ENCODE assay signal across 10 mouse cellular contexts in genomic region chr5:45173035-45173755, GRCm38 (mm10).
DNase-seq lines count a peak whose midpoint lies in the region; ATAC-seq and TF ChIP-seq lines count a peak whose summit lies in the region.
"Had no signal": no experiment of that assay in that cellular context is flagged by ENCODE, and none has a peak within 500 bp of the region (broad histone marks: within the 10 kb centered on the region; RNA-seq: fewer than 3 reads in every experiment).

No protein-coding gene starts in this region.

- no peak for TF ChIP-seq POLR2A in lung, adult 2 months (IDR thresholded peaks at IDR 0.05; ENCODE audit: borderline replicate concordance, extremely low read depth, low read depth, low read length)

- WGBS in lung, adult 2 months: 58% methylated on average over 8 of the region's 8 CpGs
- 14% methylated on average over 8 of the region's 8 CpGs for WGBS in forebrain, embryonic 13.5 days
- 79% methylated on average over 8 of the region's 8 CpGs for WGBS in liver, embryonic 11.5 days

- ATAC-seq in forebrain, embryonic 13.5 days: peak; percentile 72
- ATAC-seq in megakaryocyte progenitor cell, adult 5-6 weeks (replicated peaks; ENCODE audit: poor library complexity): peak; percentile 91
- no peak for ATAC-seq in liver, embryonic 11.5 days (replicated peaks; ENCODE audit: low FRiP score)

- H3K4me1 ChIP-seq in lung, adult 2 months (ENCODE audit: control insufficient read depth, insufficient read depth, low read length): no peaks in the 10 kb centered on the region
- peaks cover 12% of the 10 kb centered on the region for H3K4me1 ChIP-seq in forebrain, embryonic 13.5 days
- no peaks in the 10 kb centered on the region for H3K4me1 ChIP-seq in liver, embryonic 11.5 days (replicated peaks; ENCODE audit: control insufficient read depth, insufficient read depth, low read length)

- no peaks in the 10 kb centered on the region for H3K27me3 ChIP-seq in forebrain, embryonic 13.5 days
- H3K27me3 ChIP-seq in liver, embryonic 11.5 days (replicated peaks; ENCODE audit: control insufficient read depth, insufficient read depth, low read length): no peaks in the 10 kb centered on the region
- H3K27me3 ChIP-seq: midbrain, embryonic 12.5 days had no signal

- DNase-seq in lung, adult 18-20 months: peak; percentile 20 to 36
- no peak for DNase-seq in lung, adult 2 months
- peak; percentile 90 for DNase-seq in adipocyte (ENCODE audit: low spot score)
- no peak for DNase-seq in liver, embryonic 11.5 days (ENCODE audit: low spot score)
- no peak for DNase-seq in thymus, postnatal 10 days (ENCODE audit: low spot score in 2 of 2)
- DNase-seq: cerebellum, adult 11 months; kidney, postnatal 10 days had no signal

- no peaks in the 10 kb centered on the region for H3K36me3 ChIP-seq in forebrain, embryonic 13.5 days (ENCODE audit: poor library complexity, severe bottlenecking)
- no peaks in the 10 kb centered on the region for H3K36me3 ChIP-seq in liver, embryonic 11.5 days (ENCODE audit: control insufficient read depth, insufficient read depth, low read length)
- H3K36me3 ChIP-seq: midbrain, embryonic 12.5 days had no signal

- H3K4me3 ChIP-seq in lung, adult 2 months (replicated peaks; ENCODE audit: extremely low read depth, low read depth, low read length): no peak overlapping the region
- no peak overlapping the region for H3K4me3 ChIP-seq in forebrain, embryonic 13.5 days
- no peak overlapping the region for H3K4me3 ChIP-seq in liver, embryonic 11.5 days (ENCODE audit: low read depth, low read length)
- H3K4me3 ChIP-seq: midbrain, embryonic 12.5 days had no signal

- peak overlapping the region; percentile 45 for H3K4me2 ChIP-seq in forebrain, embryonic 13.5 days
- no peak overlapping the region for H3K4me2 ChIP-seq in liver, embryonic 11.5 days
- H3K4me2 ChIP-seq: midbrain, embryonic 12.5 days had no signal

- no peak for TF ChIP-seq CTCF in lung, adult 2 months (IDR thresholded peaks at IDR 0.05; ENCODE audit: insufficient read depth, low read length)

- no peak overlapping the region for H3K9ac ChIP-seq in forebrain, embryonic 13.5 days
- no peak overlapping the region for H3K9ac ChIP-seq in liver, embryonic 11.5 days (ENCODE audit: low read depth, low read length)
- H3K9ac ChIP-seq: midbrain, embryonic 12.5 days had no signal

- H3K9me3 ChIP-seq in forebrain, embryonic 13.5 days (replicated peaks): no peaks in the 10 kb centered on the region
- no peaks in the 10 kb centered on the region for H3K9me3 ChIP-seq in liver, embryonic 11.5 days (ENCODE audit: control insufficient read depth, low read length)
- H3K9me3 ChIP-seq: midbrain, embryonic 12.5 days had no signal

- H3K27ac ChIP-seq in forebrain, embryonic 13.5 days: peak overlapping the region; percentile 38; the same call in 1 of the 2 replicates
- H3K27ac ChIP-seq in liver, embryonic 11.5 days (ENCODE audit: low read depth, low read length): no peak overlapping the region
- H3K27ac ChIP-seq: midbrain, embryonic 12.5 days had no signal

Comparison
In these comparisons a context has a peak if more than half of its experiments do, and no peak if none do; other contexts are left out.
1. DNase-seq: peak in lung, adult 18-20 months (2 of 2) and adipocyte (single experiment); none in lung, adult 2 months (single experiment), liver, embryonic 11.5 days (single experiment) and thymus, postnatal 10 days (0 of 2).